Mouse (Mus musculus) kidney, postnatal 0 days (tissue): Measurements from ENCODE around the gene Atp6v0c. TPM values are rescaled to one million over a fixed set of nuclear protein-coding genes. Genes with fewer than 3 reads are reported as not detected.
"Not testable (repeated sequence)": the region's sequence is repeated elsewhere in the genome, so short reads cannot be mapped to it uniquely, and the experiment has no call there.

Experiments
- ATAC-seq: fragments of 200-750 bp; cut with Nextera tagmentation; replicated peaks from 2 replicates; pipeline ENCODE4 v1.8.0; 2017; ENCODE audit warnings: low read depth, moderate number of reproducible peaks, moderate TSS enrichment, moderate library complexity; ENCODE audit not compliant: low FRiP score
- DNase-seq: peaks from one replicate; pipeline ENCODE4 v3.0.0-alpha.2; 2016; ENCODE audit warnings: low spot score
- H3K27ac ChIP-seq: fragments of 300-500 bp; sonication (generic); 2 replicates; pipeline ENCODE4 v1.5.1; 2014; ENCODE audit warnings: mild to moderate bottlenecking
- H3K27me3 ChIP-seq: fragments of 300-500 bp; sonication (generic); 2 replicates; pipeline ENCODE4 v1.6.1; 2014; ENCODE audit warnings: low read length, mixed read lengths; ENCODE audit not compliant: insufficient read depth
- H3K36me3 ChIP-seq: fragments of 300-500 bp; sonication (generic); 2 replicates; pipeline ENCODE4 v1.6.1; 2014; ENCODE audit warnings: low read length, mixed read lengths; ENCODE audit not compliant: insufficient read depth
- H3K4me1 ChIP-seq: fragments of 300-500 bp; sonication (generic); replicated peaks from 2 replicates; pipeline ENCODE4 v1.6.1; 2014; ENCODE audit warnings: antibody characterized with exemption, low read length, mixed read lengths; ENCODE audit not compliant: insufficient read depth
- H3K4me2 ChIP-seq: fragments of 300-500 bp; sonication (generic); 2 replicates; pipeline ENCODE4 v1.6.1; 2014; ENCODE audit warnings: mild to moderate bottlenecking, low read length, moderate library complexity, mixed read lengths
- H3K4me3 ChIP-seq: fragments of 300-500 bp; sonication (generic); replicated peaks from 2 replicates; pipeline ENCODE4 v1.5.1; 2014; ENCODE audit warnings: low read depth, low read length
- H3K9ac ChIP-seq: fragments of 300-500 bp; sonication (generic); 2 replicates; pipeline ENCODE4 v1.6.1; 2014; ENCODE audit warnings: low read depth, low read length
- H3K9me3 ChIP-seq: fragments of 300-500 bp; sonication (generic); replicated peaks from 2 replicates; pipeline ENCODE4 v1.6.1; 2016; ENCODE audit warnings: low read length, inconsistent platforms, mixed read lengths
- CTCF ChIP-seq: IDR thresholded peaks from 2 replicates; pipeline ENCODE4 v1.5.1; 2016; ENCODE audit warnings: antibody characterized with exemption, low read depth, mild to moderate bottlenecking, moderate library complexity
- WGBS: fragments of 180-500 bp; shearing (Covaris S2); extraction: QIAGEN DNeasy Blood & Tissue Kit; methylation state at CpG from one replicate; pipeline ENCODE4 v1.1.7; 2014; 5-methylcytosine and 5-hydroxymethylcytosine counted together
- polyA plus RNA-seq: library from polyadenylated mRNA; unstranded; fragments of >200 nt; fragmentation: Nextera tagmentation; extraction: Ambion mirVana; gene quantifications from 2 replicates; pipeline ENCODE4 v1.2.1, GENCODE M21; 2015

Gene Atp6v0c
- polyA plus RNA-seq, 1 experiment from 2014 or later: 974 TPM

- no peak overlapping the region for H3K4me2 ChIP-seq
- no peak for TF ChIP-seq CTCF
- no peak overlapping the region for H3K4me3 ChIP-seq
- peaks cover 13% of the 10 kb centered on the region for H3K4me1 ChIP-seq
- H3K9ac ChIP-seq: no peak overlapping the region
- H3K9me3 ChIP-seq: no peaks in the 10 kb centered on the region
- H3K27me3 ChIP-seq: no peaks in the 10 kb centered on the region
- no peak for ATAC-seq
- 67% methylated on average over 2 of the region's 2 CpGs for WGBS
- no peaks in the 10 kb centered on the region for H3K36me3 ChIP-seq
- H3K27ac ChIP-seq: no peak overlapping the region; the same call in 1 of the 2 replicates
- DNase-seq: no peak
Measured at GRCm38 (mm10) chr17:24137226-24137880, 32.1 kb downstream of the Atp6v0c start.

- no peak overlapping the region for H3K4me2 ChIP-seq
- H3K4me3 ChIP-seq: no peak overlapping the region
- H3K36me3 ChIP-seq: no peaks in the 10 kb centered on the region
- no peak for TF ChIP-seq CTCF
- no peak for DNase-seq
- H3K4me1 ChIP-seq: no peaks in the 10 kb centered on the region; the same call in 1 of the 2 replicates
- no peak overlapping the region for H3K27ac ChIP-seq
- H3K9ac ChIP-seq: no peak overlapping the region
- ATAC-seq: no peak
- no peaks in the 10 kb centered on the region for H3K27me3 ChIP-seq
- no peaks in the 10 kb centered on the region for H3K9me3 ChIP-seq
Measured at GRCm38 (mm10) chr17:24134062-24134461, 35.4 kb downstream of the Atp6v0c start.

DNA sequence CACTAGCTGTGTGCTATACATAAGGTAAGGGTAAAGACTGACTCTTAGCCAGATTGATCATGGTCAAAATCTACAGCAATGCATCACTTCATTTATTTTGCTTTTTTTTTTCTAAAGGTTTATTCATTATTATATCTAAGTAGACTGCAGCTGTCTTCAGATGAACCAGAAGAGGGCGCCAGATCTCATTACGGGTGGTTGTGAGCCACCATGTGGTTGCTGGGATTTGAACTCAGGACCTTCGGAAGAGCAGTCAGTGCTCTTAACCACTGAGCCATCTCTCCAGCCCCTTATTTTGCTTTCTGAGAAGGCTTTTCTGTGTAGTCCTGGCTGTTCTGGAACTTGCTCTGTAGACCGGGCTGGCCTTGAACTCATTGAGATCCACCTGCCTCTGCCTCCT lies 36.6 kb downstream of the Atp6v0c start:
- 93% methylated on average over 4 of the region's 4 CpGs for WGBS
- not testable (repeated sequence) for H3K36me3 ChIP-seq, H3K9ac ChIP-seq, ATAC-seq, H3K4me1 ChIP-seq, DNase-seq, H3K9me3 ChIP-seq, H3K27ac ChIP-seq, H3K4me3 ChIP-seq, H3K27me3 ChIP-seq, H3K4me2 ChIP-seq
- peak; percentile 35; the same call in 1 of the 2 replicates for TF ChIP-seq CTCF

DNA sequence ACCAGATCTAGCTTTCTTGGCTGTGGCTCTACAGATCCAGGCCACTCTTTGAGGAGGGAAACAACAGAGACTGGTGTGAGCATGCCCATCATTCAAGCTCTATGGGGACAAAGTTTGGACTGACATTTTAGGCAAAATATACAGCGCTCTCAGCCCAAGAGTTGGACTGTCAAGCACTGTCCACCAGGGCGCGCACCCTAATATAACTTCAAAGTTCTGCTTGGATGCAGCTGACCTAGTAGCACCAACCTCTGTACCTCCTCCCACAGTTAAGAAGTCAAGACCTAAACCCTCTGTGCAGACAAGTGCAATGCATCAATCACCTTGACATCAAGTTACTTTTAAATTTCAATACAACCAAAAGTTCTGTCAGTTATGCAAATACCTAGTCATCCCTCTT lies 37.9 kb downstream of the Atp6v0c start:
- Histone ChIP-seq H3K27me3 (no peaks in the 10 kb centered on the region), H3K4me2 (no peak overlapping the region), H3K9ac (no peak overlapping the region), H3K27ac (no peak overlapping the region), H3K36me3 (no peaks in the 10 kb centered on the region), H3K4me3 (no peak overlapping the region), H3K9me3 (no peaks in the 10 kb centered on the region), H3K4me1 (no peaks in the 10 kb centered on the region)
- DNase-seq (peak; percentile 17), ATAC-seq (no peak)
- TF ChIP-seq CTCF: 0 out of 2 replicates have a peak, but pooled peaks have one; percentile 39
- WGBS: 75% methylated on average over 3 of the region's 3 CpGs

GRCm38 (mm10) chr17:24129246-24129645 lies 40.3 kb downstream of the Atp6v0c start:
- H3K4me3 ChIP-seq, H3K4me1 ChIP-seq, H3K9ac ChIP-seq, H3K36me3 ChIP-seq, DNase-seq, H3K27ac ChIP-seq, H3K9me3 ChIP-seq, ATAC-seq, H3K4me2 ChIP-seq, H3K27me3 ChIP-seq: not testable (repeated sequence)
- 92% methylated on average over 4 of the region's 4 CpGs for WGBS

- 96% methylated on average over 1 of the region's 1 CpGs for WGBS
- Histone ChIP-seq H3K4me2 (no peak overlapping the region), H3K27me3 (no peaks in the 10 kb centered on the region)
Measured at GRCm38 (mm10) chr17:24127592-24127991, 41.9 kb downstream of the Atp6v0c start.

GRCm38 (mm10) chr17:24126801-24127200 lies 42.7 kb downstream of the Atp6v0c start:
- Histone ChIP-seq H3K4me2 (no peak overlapping the region), H3K27ac (no peak overlapping the region), H3K27me3 (no peaks in the 10 kb centered on the region), H3K4me1 (no peaks in the 10 kb centered on the region), H3K9me3 (no peaks in the 10 kb centered on the region), H3K9ac (no peak overlapping the region), H3K4me3 (no peak overlapping the region), H3K36me3 (no peaks in the 10 kb centered on the region)
- DNase-seq (no peak), ATAC-seq (no peak)
- no peak for TF ChIP-seq CTCF
- 69% methylated on average over 3 of the region's 3 CpGs for WGBS

More at GRCm38 (mm10) chr17:24127592-24127991, 41.9 kb downstream of the Atp6v0c start:
- no peaks in the 10 kb centered on the region for H3K9me3 ChIP-seq
- TF ChIP-seq CTCF: no peak
- no peak overlapping the region for H3K4me3 ChIP-seq
- no peak overlapping the region for H3K27ac ChIP-seq
- H3K36me3 ChIP-seq: no peaks in the 10 kb centered on the region
- H3K4me1 ChIP-seq: no peaks in the 10 kb centered on the region
- ATAC-seq (no peak), DNase-seq (no peak)
- H3K9ac ChIP-seq: no peak overlapping the region
